Mouse (Mus musculus) hindbrain, embryonic 14.5 days (tissue): ENCODE data around the gene Ccdc158. TPM values are rescaled to one million over a fixed set of nuclear protein-coding genes. Genes with fewer than 3 reads are reported as not detected.

Source experiments
- ATAC-seq: fragments of 200-750 bp; cut with Nextera tagmentation; 2 replicates; pipeline ENCODE4 v1.8.0; 2017; ENCODE audit warnings: moderate number of reproducible peaks, mild to moderate bottlenecking, moderate TSS enrichment, moderate library complexity; ENCODE audit not compliant: low FRiP score
- DNase-seq: peaks from one replicate; pipeline ENCODE4 v3.0.0-alpha.2; 2015; ENCODE audit warnings: low spot score
- H3K27ac ChIP-seq: fragments of 300-500 bp; sonication (generic); 2 replicates; pipeline ENCODE4 v1.5.1; 2014; ENCODE audit warnings: mild to moderate bottlenecking, moderate library complexity
- H3K27me3 ChIP-seq: fragments of 300-500 bp; sonication (generic); 2 replicates; pipeline ENCODE4 v1.6.1; 2014; ENCODE audit warnings: mild to moderate bottlenecking, low read length, mixed read lengths; ENCODE audit not compliant: control insufficient read depth, insufficient read depth
- H3K36me3 ChIP-seq: fragments of 300-500 bp; sonication (generic); replicated peaks from 2 replicates; pipeline ENCODE4 v1.6.1; 2014; ENCODE audit not compliant: control insufficient read depth, insufficient read depth
- H3K4me1 ChIP-seq: fragments of 300-500 bp; sonication (generic); replicated peaks from 2 replicates; pipeline ENCODE4 v1.6.1; 2014; ENCODE audit warnings: antibody characterized with exemption, low read length, mixed read lengths; ENCODE audit not compliant: control insufficient read depth, insufficient read depth
- H3K4me2 ChIP-seq: fragments of 300-500 bp; sonication (generic); replicated peaks from 2 replicates; pipeline ENCODE4 v1.6.1; 2014; ENCODE audit warnings: mild to moderate bottlenecking, moderate library complexity
- H3K4me3 ChIP-seq: fragments of 300-500 bp; sonication (generic); replicated peaks from 2 replicates; pipeline ENCODE4 v1.5.1; 2014; ENCODE audit warnings: mild to moderate bottlenecking, low read length
- H3K9ac ChIP-seq: fragments of 300-500 bp; sonication (generic); 2 replicates; pipeline ENCODE4 v1.6.1; 2014
- H3K9me3 ChIP-seq: fragments of 300-500 bp; sonication (generic); 2 replicates; pipeline ENCODE4 v1.6.1; 2016; ENCODE audit warnings: low read length; ENCODE audit not compliant: control insufficient read depth
- WGBS: fragments of 180-500 bp; shearing (Covaris S2); extraction: QIAGEN DNeasy Blood & Tissue Kit; methylation state at CpG from one replicate; pipeline ENCODE4 v1.1.7; 2014; 5-methylcytosine and 5-hydroxymethylcytosine counted together
- polyA plus RNA-seq: library from polyadenylated mRNA; unstranded; fragments of >200 nt; fragmentation: Nextera tagmentation; extraction: Ambion mirVana; gene quantifications from 2 replicates; pipeline ENCODE4 v1.2.1, GENCODE M21; 2014

The Ccdc158 gene
- polyA plus RNA-seq, 1 experiment from 2014 or later: 1.0 TPM

- no peak for DNase-seq
- no peak overlapping the region for H3K4me2 ChIP-seq
- ATAC-seq: no peak
Observed at GRCm38 (mm10) chr5:92692206-92693007, 17.3 kb upstream of the Ccdc158 start.

GRCm38 (mm10) chr5:92688569-92688968 lies 13.5 kb upstream of the Ccdc158 start:
- Histone ChIP-seq H3K27me3 (no peaks in the 10 kb centered on the region), H3K4me2 (no peak overlapping the region), H3K36me3 (no peaks in the 10 kb centered on the region), H3K4me1 (peaks cover 1% of the 10 kb centered on the region; the same call in 1 of the 2 replicates), H3K27ac (no peak overlapping the region), H3K4me3 (no peak overlapping the region), H3K9ac (no peak overlapping the region), H3K9me3 (0 out of 2 replicates have a peak, but pooled peaks cover 3% of the 10 kb centered on the region)
- WGBS: 88% methylated on average over 9 of the region's 9 CpGs
- DNase-seq (no peak), ATAC-seq (no peak)

More at GRCm38 (mm10) chr5:92692206-92693007, 17.3 kb upstream of the Ccdc158 start:
- 58% methylated on average over 16 of the region's 16 CpGs for WGBS
- no peak overlapping the region for H3K27ac ChIP-seq
- H3K4me1 ChIP-seq: no peaks in the 10 kb centered on the region
- H3K4me3 ChIP-seq: no peak overlapping the region
- H3K36me3 ChIP-seq: no peaks in the 10 kb centered on the region
- no peaks in the 10 kb centered on the region for H3K9me3 ChIP-seq
- H3K27me3 ChIP-seq: no peaks in the 10 kb centered on the region
- no peak overlapping the region for H3K9ac ChIP-seq

GRCm38 (mm10) chr5:92688124-92688523 lies 13.1 kb upstream of the Ccdc158 start:
- no peak for DNase-seq
- H3K9me3 ChIP-seq: 0 out of 2 replicates have a peak, but pooled peaks cover 3% of the 10 kb centered on the region
- H3K27me3 ChIP-seq: no peaks in the 10 kb centered on the region
- peaks cover 5% of the 10 kb centered on the region; the same call in 1 of the 2 replicates for H3K4me1 ChIP-seq
- H3K4me2 ChIP-seq: no peak overlapping the region
- H3K36me3 ChIP-seq: no peaks in the 10 kb centered on the region
- no peak overlapping the region for H3K27ac ChIP-seq
- H3K4me3 ChIP-seq: no peak overlapping the region
- H3K9ac ChIP-seq: no peak overlapping the region
- WGBS: 81% methylated on average over 5 of the region's 5 CpGs
- ATAC-seq: no peak

GRCm38 (mm10) chr5:92684715-92685460 lies 9.8 kb upstream of the Ccdc158 start:
- ATAC-seq: no peak
- no peak overlapping the region for H3K4me3 ChIP-seq
- DNase-seq: no peak
- 86% methylated on average over 16 of the region's 16 CpGs for WGBS
- 0 out of 2 replicates have a peak, but pooled peaks cover 3% of the 10 kb centered on the region for H3K9me3 ChIP-seq
- H3K4me2 ChIP-seq: 0 out of 2 replicates have a peak overlapping the region, but pooled peaks have one; percentile 1
- H3K27ac ChIP-seq: no peak overlapping the region
- 0 out of 2 replicates have a peak, but pooled peaks cover 4% of the 10 kb centered on the region for H3K27me3 ChIP-seq
- H3K9ac ChIP-seq: no peak overlapping the region
- H3K36me3 ChIP-seq: no peaks in the 10 kb centered on the region
- H3K4me1 ChIP-seq: peaks cover 5% of the 10 kb centered on the region; the same call in 1 of the 2 replicates

GRCm38 (mm10) chr5:92683871-92684475 lies 8.9 kb upstream of the Ccdc158 start:
- H3K4me2 ChIP-seq: peak overlapping the region; percentile 100
- H3K4me1 ChIP-seq: peaks cover 5% of the 10 kb centered on the region; the same call in 1 of the 2 replicates
- H3K4me3 ChIP-seq: peak overlapping the region; percentile 52
- peak overlapping the region; percentile 74 for H3K9ac ChIP-seq
- 0 out of 2 replicates have a peak, but pooled peaks cover 3% of the 10 kb centered on the region for H3K9me3 ChIP-seq
- H3K27ac ChIP-seq: 0 out of 2 replicates have a peak overlapping the region, but pooled peaks have one; percentile 51
- H3K36me3 ChIP-seq: no peaks in the 10 kb centered on the region
- 13% methylated on average over 9 of the region's 9 CpGs for WGBS
- DNase-seq (no peak), ATAC-seq (no peak)
- 0 out of 2 replicates have a peak, but pooled peaks cover 4% of the 10 kb centered on the region for H3K27me3 ChIP-seq

GRCm38 (mm10) chr5:92683351-92683807 lies 8.3 kb upstream of the Ccdc158 start, which contains the start of gene Shroom3:
Shroom3 (plus strand) TSS chr5:92683435.
- DNase-seq (no peak), ATAC-seq (0 out of 2 replicates have a peak, but pooled peaks have one; percentile 25)
- Histone ChIP-seq H3K27me3 (0 out of 2 replicates have a peak, but pooled peaks cover 4% of the 10 kb centered on the region), H3K4me3 (peak within 1 kb of the TSS; percentile 52), H3K4me2 (peak within 1 kb of the TSS; percentile 100), H3K27ac (peak within 1 kb of the TSS; percentile 51; the same call in 1 of the 2 replicates), H3K9ac (peak within 1 kb of the TSS; percentile 74), H3K9me3 (0 out of 2 replicates have a peak, but pooled peaks cover 3% of the 10 kb centered on the region), H3K36me3 (no peaks in the 10 kb centered on the region), H3K4me1 (peaks cover 5% of the 10 kb centered on the region; the same call in 1 of the 2 replicates)
- WGBS: under 1% methylated on average over 26 of the region's 26 CpGs

- peak overlapping the region; percentile 100 for H3K4me2 ChIP-seq
- H3K4me3 ChIP-seq: peak overlapping the region; percentile 52
- under 1% methylated on average over 39 of the region's 39 CpGs for WGBS
- peak; percentile 55 for DNase-seq
- 0 out of 2 replicates have a peak, but pooled peaks cover 4% of the 10 kb centered on the region for H3K27me3 ChIP-seq
- H3K27ac ChIP-seq: peak overlapping the region; percentile 51; the same call in 1 of the 2 replicates
- ATAC-seq: peak; percentile 18; the same call in 1 of the 2 replicates
- H3K9ac ChIP-seq: peak overlapping the region; percentile 74
- H3K9me3 ChIP-seq: 0 out of 2 replicates have a peak, but pooled peaks cover 3% of the 10 kb centered on the region
- no peaks in the 10 kb centered on the region for H3K36me3 ChIP-seq
- peaks cover 5% of the 10 kb centered on the region; the same call in 1 of the 2 replicates for H3K4me1 ChIP-seq
Observed at GRCm38 (mm10) chr5:92682621-92683348, 7.7 kb upstream of the Ccdc158 start.

GRCm38 (mm10) chr5:92681861-92682260 lies 6.8 kb upstream of the Ccdc158 start:
- 0 out of 2 replicates have a peak, but pooled peaks cover 4% of the 10 kb centered on the region for H3K27me3 ChIP-seq
- H3K4me2 ChIP-seq: no peak overlapping the region
- ATAC-seq (no peak), DNase-seq (no peak)
- WGBS: 85% methylated on average over 10 of the region's 10 CpGs
- 0 out of 2 replicates have a peak, but pooled peaks cover 3% of the 10 kb centered on the region for H3K9me3 ChIP-seq
- no peaks in the 10 kb centered on the region for H3K36me3 ChIP-seq
- H3K9ac ChIP-seq: no peak overlapping the region
- H3K27ac ChIP-seq: no peak overlapping the region
- H3K4me3 ChIP-seq: no peak overlapping the region
- H3K4me1 ChIP-seq: peaks cover 5% of the 10 kb centered on the region; the same call in 1 of the 2 replicates
